Mouse (Mus musculus) midbrain, embryonic 15.5 days (tissue): Measurements from ENCODE around the gene Dclk1. TPM values are rescaled to one million over a fixed set of nuclear protein-coding genes. Genes with fewer than 3 reads are reported as not detected.

ENCODE experiments used
- ATAC-seq: fragments of 200-750 bp; cut with Nextera tagmentation; replicated peaks from 2 replicates; pipeline ENCODE4 v1.8.0; 2017; ENCODE audit warnings: moderate TSS enrichment
- H3K27ac ChIP-seq: fragments of 300-500 bp; sonication (generic); 2 replicates; pipeline ENCODE4 v1.5.1; 2015; ENCODE audit warnings: mild to moderate bottlenecking, inconsistent platforms
- H3K27me3 ChIP-seq: fragments of 300-500 bp; sonication (generic); replicated peaks from 2 replicates; pipeline ENCODE4 v1.6.1; 2015; ENCODE audit warnings: inconsistent platforms
- H3K36me3 ChIP-seq: fragments of 300-500 bp; sonication (generic); replicated peaks from 2 replicates; pipeline ENCODE4 v1.6.1; 2015; ENCODE audit warnings: inconsistent platforms
- H3K4me1 ChIP-seq: fragments of 300-500 bp; sonication (generic); 2 replicates; pipeline ENCODE4 v1.6.1; 2015; ENCODE audit warnings: inconsistent platforms
- H3K4me2 ChIP-seq: fragments of 300-500 bp; sonication (generic); 2 replicates; pipeline ENCODE4 v1.6.1; 2015; ENCODE audit warnings: inconsistent platforms, mild to moderate bottlenecking, moderate library complexity
- H3K4me3 ChIP-seq: fragments of 300-500 bp; sonication (generic); 2 replicates; pipeline ENCODE4 v1.5.1; 2015; ENCODE audit warnings: mild to moderate bottlenecking, inconsistent platforms
- H3K9ac ChIP-seq: fragments of 300-500 bp; sonication (generic); 2 replicates; pipeline ENCODE4 v1.6.1; 2015; ENCODE audit warnings: mild to moderate bottlenecking, inconsistent platforms
- H3K9me3 ChIP-seq: fragments of 300-500 bp; sonication (generic); 2 replicates; pipeline ENCODE4 v1.6.1; 2016; ENCODE audit warnings: inconsistent platforms
- WGBS: fragments of 180-500 bp; shearing (Covaris S2); methylation state at CpG from one replicate; pipeline ENCODE4 v1.1.7; 2015; ENCODE audit warnings: mixed read lengths; 5-methylcytosine and 5-hydroxymethylcytosine counted together
- polyA plus RNA-seq: library from polyadenylated mRNA; unstranded; fragments of >200 nt; fragmentation: Nextera tagmentation; extraction: Ambion mirVana; gene quantifications from 2 replicates; pipeline ENCODE4 v1.2.1, GENCODE M21; 2015

Gene Dclk1
- polyA plus RNA-seq, 1 experiment from 2014 or later = 336 TPM

DNA sequence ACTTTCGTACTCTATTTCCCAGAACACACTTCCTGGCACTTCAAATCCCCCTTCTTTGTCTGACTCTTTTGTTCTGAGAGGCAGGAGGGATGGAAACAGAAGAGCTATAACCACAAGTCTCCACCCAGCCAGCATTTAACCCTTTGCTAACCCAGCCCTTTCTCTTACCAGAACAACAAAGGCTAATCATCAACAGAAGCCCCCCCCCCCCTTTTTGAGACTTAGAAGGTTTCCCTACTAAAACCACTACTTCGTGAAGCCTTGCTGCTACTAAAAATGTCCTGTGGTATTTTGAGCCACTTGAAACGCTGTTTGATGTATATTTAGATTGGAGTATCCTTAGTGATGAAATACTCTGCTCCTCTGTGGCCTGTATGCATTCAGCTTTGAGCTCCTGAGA lies 177.2 kb downstream of the Dclk1 start:
- H3K9ac ChIP-seq = no peak overlapping the region
- H3K36me3 ChIP-seq = no peaks in the 10 kb centered on the region
- WGBS = 12% methylated on average over 3 of the region's 3 CpGs
- ATAC-seq = no peak
- H3K27ac ChIP-seq = peak overlapping the region; percentile 69
- no peaks in the 10 kb centered on the region for H3K9me3 ChIP-seq
- H3K4me1 ChIP-seq = peaks cover 66% of the 10 kb centered on the region
- H3K27me3 ChIP-seq = no peaks in the 10 kb centered on the region
- no peak overlapping the region for H3K4me3 ChIP-seq
- H3K4me2 ChIP-seq = no peak overlapping the region

DNA sequence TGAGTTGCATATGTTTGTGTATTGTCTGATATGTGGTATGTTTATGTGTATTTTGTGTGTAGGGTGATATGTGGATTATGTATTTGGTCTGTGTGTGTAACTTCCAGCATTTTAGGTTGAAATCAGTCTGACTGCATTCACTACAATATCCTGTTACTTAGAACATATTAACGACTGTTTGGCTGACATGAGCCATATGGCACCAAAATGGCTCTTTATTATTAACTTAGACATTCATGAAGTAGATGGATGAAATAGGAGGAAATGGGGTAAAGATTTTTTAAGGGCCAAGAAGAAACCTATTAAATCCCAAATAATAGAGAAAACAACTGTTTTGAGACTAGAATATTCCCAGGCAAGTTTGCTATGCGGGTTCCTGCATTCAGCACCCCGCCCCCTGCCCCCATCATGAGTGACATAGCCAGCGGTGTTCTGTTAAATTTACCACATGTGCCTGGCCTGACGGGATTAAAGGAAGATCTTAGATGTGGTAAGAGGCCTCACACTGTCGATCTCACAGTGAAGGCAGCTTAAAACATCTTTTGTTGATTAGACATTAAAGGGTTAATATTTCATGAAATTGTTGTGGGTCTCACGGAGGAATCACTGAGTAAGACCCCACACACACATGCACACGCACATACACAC lies 178.4 kb downstream of the Dclk1 start:
- ATAC-seq = no peak
- Histone ChIP-seq H3K27ac (peak overlapping the region; percentile 55; the same call in 1 of the 2 replicates), H3K4me1 (peaks cover 59% of the 10 kb centered on the region), H3K9ac (no peak overlapping the region), H3K27me3 (no peaks in the 10 kb centered on the region), H3K36me3 (no peaks in the 10 kb centered on the region), H3K4me2 (no peak overlapping the region), H3K9me3 (no peaks in the 10 kb centered on the region), H3K4me3 (no peak overlapping the region)
- WGBS = 31% methylated on average over 8 of the region's 8 CpGs

DNA sequence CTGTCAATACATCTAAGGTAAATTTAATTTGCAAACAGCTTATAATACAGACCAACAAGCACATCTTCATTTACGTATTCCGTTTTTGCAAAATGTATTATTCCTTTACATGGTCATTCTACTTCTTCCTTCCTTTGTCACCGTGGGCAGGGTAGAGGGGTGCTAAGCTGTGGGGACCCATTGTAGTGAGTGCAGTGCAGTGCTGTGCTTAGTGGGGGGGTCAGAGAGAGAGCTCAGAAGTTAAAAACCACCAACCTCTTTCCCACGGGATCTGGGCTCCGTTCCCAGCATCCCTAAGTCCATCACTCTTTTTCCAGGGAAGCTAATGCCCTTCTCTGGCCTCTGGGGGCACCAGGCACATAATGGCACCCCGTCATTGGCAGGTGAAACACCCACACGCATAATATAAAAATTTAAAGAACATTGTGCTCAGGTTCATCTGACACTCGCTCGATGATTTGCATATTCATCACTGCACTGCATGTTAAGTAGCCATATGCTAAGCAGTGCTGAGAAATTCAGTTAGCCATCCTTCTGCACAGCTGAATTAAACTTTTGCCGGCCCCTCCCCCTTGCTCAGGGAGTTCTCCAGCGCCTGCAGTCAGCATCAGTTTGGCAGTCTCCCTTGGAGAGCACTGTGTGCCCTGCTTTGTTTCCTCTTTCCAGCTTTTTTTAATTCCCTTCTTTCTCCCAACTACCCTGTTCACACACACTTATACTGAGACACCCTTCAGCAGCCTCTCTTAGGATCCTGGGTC lies 181.7 kb downstream of the Dclk1 start:
- Histone ChIP-seq H3K4me1 (peaks cover 46% of the 10 kb centered on the region), H3K27ac (peak overlapping the region; percentile 86), H3K4me2 (peak overlapping the region; percentile 33), H3K36me3 (no peaks in the 10 kb centered on the region), H3K9me3 (no peaks in the 10 kb centered on the region), H3K9ac (no peak overlapping the region), H3K27me3 (no peaks in the 10 kb centered on the region), H3K4me3 (peak overlapping the region; percentile 15; the same call in 1 of the 2 replicates)
- 10% methylated on average over 11 of the region's 11 CpGs for WGBS
- peak; percentile 92 for ATAC-seq

DNA sequence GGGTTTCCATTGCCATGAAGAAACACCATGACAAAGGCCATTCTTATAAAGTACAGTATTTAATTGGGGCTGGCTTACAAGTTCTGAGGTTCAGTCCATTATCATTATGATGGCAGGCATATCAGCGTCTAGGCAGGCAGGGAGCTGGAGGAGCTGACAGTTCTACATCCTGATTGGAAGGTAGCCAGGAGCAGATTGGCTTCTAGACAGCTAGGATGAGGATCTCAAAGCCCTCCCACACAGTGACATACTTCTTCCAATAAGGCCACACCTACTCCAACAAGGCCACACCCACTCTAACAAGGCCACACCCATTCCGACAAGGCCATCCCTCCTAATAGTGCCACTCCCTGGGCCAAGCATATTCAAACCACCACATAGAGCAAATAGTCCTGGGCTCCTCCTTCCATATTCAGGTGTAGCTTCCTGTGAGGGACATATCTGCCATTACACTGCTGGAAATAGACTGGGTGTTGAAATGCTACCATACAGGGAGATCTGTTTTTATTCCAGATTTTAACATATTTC lies 187.9 kb downstream of the Dclk1 start:
- Histone ChIP-seq H3K4me2 (no peak overlapping the region), H3K27ac (no peak overlapping the region), H3K9me3 (no peaks in the 10 kb centered on the region), H3K36me3 (no peaks in the 10 kb centered on the region), H3K9ac (no peak overlapping the region), H3K27me3 (no peaks in the 10 kb centered on the region), H3K4me3 (no peak overlapping the region), H3K4me1 (peaks cover 10% of the 10 kb centered on the region)
- WGBS = 82% methylated on average over 2 of the region's 2 CpGs
- ATAC-seq = 0 out of 2 replicates have a peak, but pooled peaks have one; percentile 10

- H3K27me3 ChIP-seq = no peaks in the 10 kb centered on the region
- H3K4me2 ChIP-seq = no peak overlapping the region
- ATAC-seq = no peak
- no peak overlapping the region for H3K27ac ChIP-seq
- H3K9me3 ChIP-seq = no peaks in the 10 kb centered on the region
- H3K4me1 ChIP-seq = peaks cover 10% of the 10 kb centered on the region
- H3K4me3 ChIP-seq = no peak overlapping the region
- 85% methylated on average over 3 of the region's 3 CpGs for WGBS
- no peaks in the 10 kb centered on the region for H3K36me3 ChIP-seq
- no peak overlapping the region for H3K9ac ChIP-seq
Observed at GRCm38 (mm10) chr3:55431223-55431622, 189.1 kb downstream of the Dclk1 start.

DNA sequence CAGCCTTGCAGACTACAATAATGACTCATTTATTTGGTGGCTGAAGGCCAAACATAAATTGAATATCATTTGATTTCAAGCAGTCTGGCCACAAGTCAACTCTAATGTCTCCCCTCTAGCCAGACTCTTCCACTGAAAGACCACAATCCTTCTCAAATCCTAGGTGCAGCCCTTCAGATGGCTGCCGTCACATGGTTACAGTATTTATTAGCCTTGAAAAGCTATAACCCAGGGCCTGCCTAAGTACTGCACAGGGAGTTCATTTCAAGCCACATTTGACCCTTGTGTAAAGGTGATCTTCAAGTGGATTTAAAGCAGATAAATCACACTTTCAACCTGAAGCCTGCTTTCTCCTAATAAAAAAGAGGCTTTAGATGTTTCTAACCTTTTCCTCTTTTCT lies 192.1 kb downstream of the Dclk1 start:
- Histone ChIP-seq H3K36me3 (no peaks in the 10 kb centered on the region), H3K4me1 (peaks cover 10% of the 10 kb centered on the region), H3K9me3 (no peaks in the 10 kb centered on the region), H3K9ac (no peak overlapping the region), H3K27ac (peak overlapping the region; percentile 49; the same call in 1 of the 2 replicates), H3K4me3 (no peak overlapping the region), H3K27me3 (no peaks in the 10 kb centered on the region), H3K4me2 (no peak overlapping the region)
- 54% methylated on average over 1 of the region's 1 CpGs for WGBS
- no peak for ATAC-seq

DNA sequence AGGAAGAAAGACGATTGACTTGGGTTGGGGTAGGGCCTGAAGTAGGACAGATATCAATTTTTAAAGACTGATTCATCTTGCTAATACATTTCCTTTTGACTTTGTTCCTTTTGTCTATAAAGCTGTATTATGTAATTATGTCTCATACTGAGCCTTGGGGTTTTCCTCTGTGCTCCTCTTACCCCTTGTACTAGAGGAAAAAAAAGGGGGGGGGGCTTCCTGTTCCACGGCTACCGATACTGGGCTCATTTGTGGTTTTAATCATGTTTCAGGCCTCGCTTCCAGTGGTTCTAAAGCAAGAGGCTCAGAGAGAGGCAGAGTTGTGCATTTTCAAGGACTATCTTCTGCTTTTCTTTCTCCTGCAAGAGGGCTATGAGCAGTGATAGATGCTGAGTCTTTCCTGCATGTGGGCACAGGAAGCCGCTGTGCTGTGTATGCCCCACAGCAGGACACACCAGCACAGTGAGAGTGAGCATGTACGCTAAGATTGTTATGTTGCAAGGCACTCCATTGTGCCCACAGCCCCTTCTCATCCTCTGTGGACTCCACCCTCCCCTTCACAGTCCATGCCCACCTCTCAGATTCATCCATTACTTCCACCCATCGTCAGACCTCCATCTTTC lies 196.8 kb downstream of the Dclk1 start:
- Histone ChIP-seq H3K9me3 (no peaks in the 10 kb centered on the region), H3K4me2 (no peak overlapping the region), H3K27me3 (no peaks in the 10 kb centered on the region), H3K27ac (0 out of 2 replicates have a peak overlapping the region, but pooled peaks have one; percentile 0), H3K4me1 (peaks cover 17% of the 10 kb centered on the region), H3K36me3 (no peaks in the 10 kb centered on the region), H3K9ac (no peak overlapping the region), H3K4me3 (no peak overlapping the region)
- 81% methylated on average over 7 of the region's 7 CpGs for WGBS
- ATAC-seq = no peak; the same call in 1 of the 2 replicates

DNA sequence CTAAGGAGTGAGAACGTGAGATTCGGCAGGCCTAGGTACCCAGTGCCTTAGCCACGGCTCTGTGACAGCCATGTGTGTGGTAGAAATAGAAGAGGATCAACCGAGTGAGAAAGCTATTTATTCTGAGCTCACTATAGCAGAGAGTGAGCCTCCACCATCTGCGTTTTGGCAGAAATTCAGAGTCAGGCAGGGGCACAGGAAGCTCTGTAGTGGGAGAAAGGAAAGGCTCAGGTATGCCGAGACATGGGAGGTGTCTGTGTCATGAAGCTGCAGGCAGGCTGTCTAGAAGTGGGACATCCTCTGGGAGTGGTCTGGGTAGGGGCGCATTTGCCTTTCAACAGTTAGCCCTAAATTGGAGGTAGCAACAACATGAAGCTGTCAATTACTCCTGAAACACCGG lies 198.2 kb downstream of the Dclk1 start:
- H3K27ac ChIP-seq = peak overlapping the region; percentile 1; the same call in 1 of the 2 replicates
- peak; percentile 30; the same call in 1 of the 2 replicates for ATAC-seq
- 57% methylated on average over 8 of the region's 8 CpGs for WGBS
- H3K36me3 ChIP-seq = no peaks in the 10 kb centered on the region
- no peaks in the 10 kb centered on the region for H3K9me3 ChIP-seq
- H3K4me1 ChIP-seq = peaks cover 9% of the 10 kb centered on the region
- H3K27me3 ChIP-seq = no peaks in the 10 kb centered on the region
- H3K4me3 ChIP-seq = no peak overlapping the region
- no peak overlapping the region for H3K9ac ChIP-seq
- no peak overlapping the region for H3K4me2 ChIP-seq

- Histone ChIP-seq H3K4me1 (peaks cover 9% of the 10 kb centered on the region), H3K9me3 (no peaks in the 10 kb centered on the region), H3K4me3 (no peak overlapping the region), H3K36me3 (no peaks in the 10 kb centered on the region), H3K27ac (no peak overlapping the region; the same call in 1 of the 2 replicates), H3K27me3 (no peaks in the 10 kb centered on the region), H3K4me2 (no peak overlapping the region), H3K9ac (no peak overlapping the region)
- WGBS = 83% methylated on average over 11 of the region's 11 CpGs
- no peak for ATAC-seq
Observed at GRCm38 (mm10) chr3:55442012-55442645, 200.0 kb downstream of the Dclk1 start.

GRCm38 (mm10) chr3:55443271-55443670 lies 201.1 kb downstream of the Dclk1 start:
- peaks cover 9% of the 10 kb centered on the region for H3K4me1 ChIP-seq
- ATAC-seq = no peak
- H3K27ac ChIP-seq = no peak overlapping the region
- 90% methylated on average over 8 of the region's 8 CpGs for WGBS
- no peaks in the 10 kb centered on the region for H3K36me3 ChIP-seq
- H3K9ac ChIP-seq = no peak overlapping the region
- no peak overlapping the region for H3K4me3 ChIP-seq
- no peak overlapping the region for H3K4me2 ChIP-seq
- H3K27me3 ChIP-seq = no peaks in the 10 kb centered on the region
- H3K9me3 ChIP-seq = no peaks in the 10 kb centered on the region

GRCm38 (mm10) chr3:55443725-55444124 lies 201.6 kb downstream of the Dclk1 start:
- no peak for ATAC-seq
- Histone ChIP-seq H3K4me2 (no peak overlapping the region), H3K27ac (no peak overlapping the region), H3K36me3 (no peaks in the 10 kb centered on the region), H3K4me1 (peaks cover 9% of the 10 kb centered on the region), H3K4me3 (no peak overlapping the region), H3K9ac (no peak overlapping the region), H3K27me3 (no peaks in the 10 kb centered on the region), H3K9me3 (no peaks in the 10 kb centered on the region)
- 92% methylated on average over 2 of the region's 2 CpGs for WGBS

DNA sequence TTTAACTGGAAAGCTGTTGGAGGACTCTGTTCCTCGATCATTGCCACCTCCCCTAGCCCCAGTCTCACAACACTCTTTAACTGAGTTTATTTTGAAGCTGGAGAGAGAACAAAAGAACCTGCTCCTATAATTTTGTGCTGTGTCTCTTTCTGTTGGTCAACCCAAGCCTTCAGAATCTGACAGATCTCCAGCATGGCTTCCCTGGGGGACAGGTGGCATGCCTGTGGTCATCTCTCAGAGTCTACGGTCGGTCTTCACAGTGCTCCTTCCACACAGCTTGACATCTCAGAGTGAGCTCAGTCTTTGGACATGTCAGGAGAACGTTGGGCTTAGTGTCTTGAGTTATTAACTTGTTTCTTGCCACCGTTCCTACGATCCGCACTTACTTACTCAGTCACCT lies 204.5 kb downstream of the Dclk1 start:
- Histone ChIP-seq H3K9me3 (no peaks in the 10 kb centered on the region), H3K9ac (no peak overlapping the region), H3K4me1 (no peaks in the 10 kb centered on the region), H3K27me3 (no peaks in the 10 kb centered on the region), H3K36me3 (no peaks in the 10 kb centered on the region), H3K27ac (no peak overlapping the region), H3K4me3 (no peak overlapping the region), H3K4me2 (no peak overlapping the region)
- 87% methylated on average over 7 of the region's 7 CpGs for WGBS
- no peak for ATAC-seq
